ENCODE assay signal across 12 mouse cellular contexts in genomic region chr15:36346126-36346525, GRCm38 (mm10).
DNase-seq lines count a peak whose midpoint lies in the region; ATAC-seq and TF ChIP-seq lines count a peak whose summit lies in the region.
"Had no signal": no experiment of that assay in that cellular context is flagged by ENCODE, and none has a peak within 500 bp of the region (broad histone marks: within the 10 kb centered on the region; RNA-seq: fewer than 3 reads in every experiment).

No protein-coding gene starts in this region.

- H3K4me1 ChIP-seq in thymus, adult 2 months (replicated peaks; ENCODE audit: control insufficient read depth, insufficient read depth, low read length), result peaks cover 11% of the 10 kb centered on the region
- H3K4me1 ChIP-seq in hindbrain, embryonic 11.5 days (replicated peaks; ENCODE audit: control insufficient read depth, insufficient read depth, low read length), result no peaks in the 10 kb centered on the region

- 14% methylated on average over 5 of the region's 5 CpGs for WGBS in thymus, adult 2 months
- 88% methylated on average over 5 of the region's 5 CpGs for WGBS in hindbrain, embryonic 11.5 days

- H3K27me3 ChIP-seq in thymus, adult 2 months (ENCODE audit: control insufficient read depth, insufficient read depth, low read length), result no peaks in the 10 kb centered on the region
- H3K27me3 ChIP-seq in hindbrain, embryonic 11.5 days (ENCODE audit: control insufficient read depth, insufficient read depth, low read length), result no peaks in the 10 kb centered on the region
- H3K27me3 ChIP-seq: heart, embryonic 13.5 days; limb, embryonic 13.5 days; lung, embryonic 15.5 days had no signal

- ATAC-seq in inflammation-experienced regulatory T-cells, adult 6 months, result peak; percentile 97
- no peak for ATAC-seq in hindbrain, embryonic 11.5 days (ENCODE audit: low FRiP score)

- no peak for DNase-seq in thymus, adult 2 months
- DNase-seq in thymus, adult 18-20 months, result no peak
- DNase-seq in T-cell, adult 2 months (ENCODE audit: low spot score), result peak; percentile 84
- peak; percentile 90 for DNase-seq in naive thymus-derived CD4-positive, alpha-beta T cell, adult 2 months (ENCODE audit: low read depth)
- DNase-seq in kidney, postnatal 4 days, result no peak
- no peak for DNase-seq in hindbrain, embryonic 11.5 days (ENCODE audit: low spot score)
- DNase-seq: cerebellum, adult 18-20 months; kidney, postnatal 25 days had no signal

- no peak overlapping the region for H3K4me3 ChIP-seq in thymus, adult 2 months (ENCODE audit: control insufficient read depth, insufficient read depth, low read length)
- H3K4me3 ChIP-seq in hindbrain, embryonic 11.5 days (ENCODE audit: low read depth, low read length), result no peak overlapping the region
- H3K4me3 ChIP-seq: heart, embryonic 13.5 days; limb, embryonic 13.5 days; lung, embryonic 15.5 days had no signal

- H3K27ac ChIP-seq in thymus, adult 2 months (ENCODE audit: control insufficient read depth, insufficient read depth, low read length), result peak overlapping the region; percentile 13; the same call in 1 of the 2 replicates
- no peak overlapping the region for H3K27ac ChIP-seq in hindbrain, embryonic 11.5 days (ENCODE audit: low read depth, low read length)
- H3K27ac ChIP-seq: heart, embryonic 13.5 days; limb, embryonic 13.5 days; lung, embryonic 15.5 days had no signal

- H3K9me3 ChIP-seq in hindbrain, embryonic 11.5 days (ENCODE audit: control insufficient read depth, low read length), result no peaks in the 10 kb centered on the region
- H3K9me3 ChIP-seq: heart, embryonic 13.5 days; limb, embryonic 13.5 days; lung, embryonic 15.5 days had no signal

- TF ChIP-seq CTCF in thymus, adult 2 months (IDR thresholded peaks at IDR 0.05; ENCODE audit: borderline replicate concordance, control insufficient read depth, extremely low read depth, insufficient read depth, low read length, poor library complexity), result no peak

- no peak overlapping the region for H3K9ac ChIP-seq in hindbrain, embryonic 11.5 days (ENCODE audit: low read depth, low read length)
- H3K9ac ChIP-seq: heart, embryonic 13.5 days; limb, embryonic 13.5 days; lung, embryonic 15.5 days had no signal

- H3K36me3 ChIP-seq in thymus, adult 2 months (ENCODE audit: control insufficient read depth, insufficient read depth, low read length), result no peaks in the 10 kb centered on the region
- H3K36me3 ChIP-seq in hindbrain, embryonic 11.5 days (ENCODE audit: control insufficient read depth, insufficient read depth, low read length), result no peaks in the 10 kb centered on the region
- H3K36me3 ChIP-seq: heart, embryonic 13.5 days; limb, embryonic 13.5 days; lung, embryonic 15.5 days had no signal

- no peak overlapping the region for H3K4me2 ChIP-seq in hindbrain, embryonic 11.5 days (replicated peaks; ENCODE audit: low read depth, low read length)
- H3K4me2 ChIP-seq: heart, embryonic 13.5 days; limb, embryonic 13.5 days; lung, embryonic 15.5 days had no signal

- TF ChIP-seq POLR2A in thymus, adult 2 months (IDR thresholded peaks at IDR 0.05; ENCODE audit: control insufficient read depth, extremely low read depth, insufficient read depth, low read length, poor library complexity), result no peak

Comparison
In these comparisons a context has a peak if more than half of its experiments do, and no peak if none do; other contexts are left out.
1. DNase-seq: peak in T-cell, adult 2 months (single experiment) and naive thymus-derived CD4-positive, alpha-beta T cell, adult 2 months (single experiment); none in thymus, adult 2 months (single experiment), thymus, adult 18-20 months (0 of 2), kidney, postnatal 4 days (0 of 2) and hindbrain, embryonic 11.5 days (single experiment).